Mouse (Mus musculus) Patski (cell line): ENCODE measurements around the gene Stat1. TPM values are rescaled to one million over a fixed set of nuclear protein-coding genes. Genes with fewer than 3 reads are reported as not detected.

Experiments used
- ATAC-seq: fragments of 100-300 bp; one replicate; pipeline ENCODE4 v1.8.0; 2021
- CTCF ChIA-PET: fragments of 350-600 bp; sonication (Branson Sonifier 250); formaldehyde crosslinking; loops from one replicate; lab custom pipeline; 2022; ENCODE audit warnings: inconsistent platforms; lab: Charles Lee
- POLR2A ChIA-PET: fragments of 350-600 bp; sonication (Branson Sonifier 250); formaldehyde crosslinking; loops from one replicate; lab custom pipeline; 2022; ENCODE audit warnings: antibody characterized with exemption, inconsistent platforms; lab: Charles Lee
- DNase-seq: peaks from one replicate; pipeline ENCODE4 v3.0.0-alpha.2; 2011; ENCODE audit warnings: low read depth, low spot score
- H3K27me3 ChIP-seq: fragments of 371-371 bp; one replicate; pipeline ENCODE4 v1.5.1; 2021
- CTCF ChIP-seq: fragments of 100-300 bp; IDR thresholded peaks from one replicate; pipeline ENCODE4 v1.5.1; 2021
- in situ Hi-C: fragments of 300-500 bp; cut with MboI; formaldehyde crosslinking; loops from 3 replicates; pipeline ENCODE4 v1.11.1; 2018; ENCODE audit warnings: low pct_unique_long_range_greater_than_20kb, mixed read lengths
- polyA plus RNA-seq: library from polyadenylated mRNA; unstranded; gene quantifications from one replicate; pipeline ENCODE4 v1.2.3, GENCODE M21; 2021

The Stat1 gene
- polyA plus RNA-seq, 1 experiment from 2014 or later: 27.0 TPM

- DNase-seq (no peak), ATAC-seq (no peak)
- no peak for TF ChIP-seq CTCF
- no peaks in the 10 kb centered on the region for H3K27me3 ChIP-seq
- ChIA-PET POLR2A (no interaction called here), CTCF (interaction anchor here (1.1 to 1.4 kb wide), 3 partner anchors 13 to 107 kb away, joined by 3 read pairs; no protein-coding TSS in a partner anchor)
- in situ Hi-C loops: no loop called here
Measured at GRCm38 (mm10) chr1:52175321-52175720, 56.1 kb downstream of the Stat1 start.

DNA sequence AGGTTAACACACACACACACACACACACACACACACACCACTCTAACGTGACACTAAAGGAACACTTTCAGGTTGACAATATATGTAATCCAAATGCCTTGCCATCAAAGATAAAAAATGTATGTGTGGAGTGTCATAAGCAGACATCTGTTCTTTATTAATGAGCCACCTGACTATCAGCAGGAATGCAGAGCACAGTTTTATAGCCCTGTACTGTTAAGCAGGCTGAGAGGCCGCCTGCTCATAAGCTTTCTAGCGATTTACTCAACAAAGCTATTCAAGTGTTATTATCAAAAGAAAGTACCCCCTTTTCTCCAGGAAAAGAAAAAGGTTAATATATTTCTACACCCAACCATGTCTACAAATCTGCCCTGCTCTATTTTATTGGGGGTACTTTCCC lies 56.7 kb downstream of the Stat1 start:
- TF ChIP-seq CTCF: no peak
- ChIA-PET POLR2A (no interaction called here), CTCF (no interaction called here)
- DNase-seq (no peak), ATAC-seq (no peak)
- no peaks in the 10 kb centered on the region for H3K27me3 ChIP-seq
- in situ Hi-C loops: no loop called here

GRCm38 (mm10) chr1:52176999-52177398 lies 57.8 kb downstream of the Stat1 start:
- in situ Hi-C loops: no loop called here

GRCm38 (mm10) chr1:52179939-52180568 lies 60.8 kb downstream of the Stat1 start:
- ChIA-PET CTCF (interaction anchor here (1.0 kb wide), 1 partner anchor 15 kb away, joined by 6 read pairs; no protein-coding TSS in a partner anchor), POLR2A (no interaction called here)
- in situ Hi-C loops: no loop called here

More at GRCm38 (mm10) chr1:52176999-52177398, 57.8 kb downstream of the Stat1 start:
- ATAC-seq (no peak), DNase-seq (no peak)
- CTCF ChIA-PET: interaction anchor here (0.9 to 1.2 kb wide), 2 partner anchors 11 to 122 kb away, joined by 3 read pairs; no protein-coding TSS in a partner anchor
- H3K27me3 ChIP-seq: no peaks in the 10 kb centered on the region
- TF ChIP-seq CTCF: no peak
- POLR2A ChIA-PET: interaction anchor here (0.6 kb wide), 1 partner anchor 55 kb away, joined by 3 read pairs; no protein-coding TSS in a partner anchor

GRCm38 (mm10) chr1:52181994-52182393 lies 62.8 kb downstream of the Stat1 start:
- POLR2A ChIA-PET: interaction anchor here (1.0 kb wide), 1 partner anchor 9 kb away, joined by 3 read pairs; no protein-coding TSS in a partner anchor
- no peaks in the 10 kb centered on the region for H3K27me3 ChIP-seq
- no peak for TF ChIP-seq CTCF
- in situ Hi-C loops: no loop called here
- ATAC-seq (no peak), DNase-seq (no peak)
- CTCF ChIA-PET: no interaction called here

More at GRCm38 (mm10) chr1:52179939-52180568, 60.8 kb downstream of the Stat1 start:
- no peak for TF ChIP-seq CTCF
- H3K27me3 ChIP-seq: no peaks in the 10 kb centered on the region
- DNase-seq (no peak), ATAC-seq (no peak)

DNA sequence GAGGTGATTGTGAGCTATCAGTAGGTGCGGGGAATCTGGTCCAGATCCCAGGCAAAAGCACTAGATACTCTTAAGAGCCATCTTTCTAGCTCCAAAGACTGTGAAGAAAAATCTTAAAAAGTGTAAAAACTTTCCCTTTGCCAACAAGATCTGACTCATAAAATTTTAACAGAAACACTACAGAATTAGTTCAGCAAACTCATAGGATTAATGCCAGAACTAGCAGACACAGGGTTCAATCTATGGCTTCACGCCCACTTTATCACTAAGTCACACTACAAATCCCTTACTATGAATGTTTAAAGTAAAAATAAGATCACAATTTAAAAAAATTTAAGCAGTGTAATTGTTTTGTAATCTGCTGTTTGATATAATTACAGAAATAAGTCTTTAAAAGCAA lies 63.8 kb downstream of the Stat1 start:
- ChIA-PET CTCF (interaction anchor here (1.1 to 1.7 kb wide), 2 partner anchors 10 to 20 kb away, joined by 3 to 4 read pairs; no protein-coding TSS in a partner anchor), POLR2A (no interaction called here)
- no peak for DNase-seq
- H3K27me3 ChIP-seq: no peaks in the 10 kb centered on the region
- in situ Hi-C loops: no loop called here
- TF ChIP-seq CTCF: no peak
- no peak for ATAC-seq

Other genes starting within 250 kb of the Stat1 start
- gene Myo1b, start 203.4 kb upstream of the Stat1 start, polyA plus RNA-seq: 26.2 TPM
- not detected for gene Stat4, start 132.3 kb upstream of the Stat1 start, polyA plus RNA-seq
- gene Gls, start 113.8 kb downstream of the Stat1 start, polyA plus RNA-seq: 174 TPM